Mouse (Mus musculus) cerebellum, adult 9-11 months (tissue): Measurements from ENCODE around the gene Ptprj.

Experiments
- DNase-seq: peaks from one replicate; pipeline ENCODE4 v3.0.0; 2022

Ptprj gene

DNA sequence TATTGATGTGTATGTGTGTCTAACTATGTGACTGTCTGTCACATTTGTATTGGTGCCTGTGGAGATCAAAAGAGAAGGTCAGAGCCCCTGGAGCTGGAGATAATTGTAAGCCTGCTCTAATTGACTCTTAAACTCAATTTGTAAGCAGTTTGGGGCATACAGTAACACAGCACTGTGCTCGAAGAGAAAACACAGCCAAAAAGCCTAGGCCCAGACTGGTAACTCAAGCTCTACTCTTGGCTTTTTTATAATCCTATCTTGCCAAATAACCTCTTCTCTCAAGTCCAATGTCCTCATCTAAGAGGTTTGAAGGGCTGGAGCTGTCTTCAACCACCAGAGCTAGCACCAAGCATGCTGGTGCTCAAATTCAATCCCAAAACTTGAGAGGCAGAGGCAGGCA is 3.5 kb downstream of the Ptprj start:
- no peak for DNase-seq

DNA sequence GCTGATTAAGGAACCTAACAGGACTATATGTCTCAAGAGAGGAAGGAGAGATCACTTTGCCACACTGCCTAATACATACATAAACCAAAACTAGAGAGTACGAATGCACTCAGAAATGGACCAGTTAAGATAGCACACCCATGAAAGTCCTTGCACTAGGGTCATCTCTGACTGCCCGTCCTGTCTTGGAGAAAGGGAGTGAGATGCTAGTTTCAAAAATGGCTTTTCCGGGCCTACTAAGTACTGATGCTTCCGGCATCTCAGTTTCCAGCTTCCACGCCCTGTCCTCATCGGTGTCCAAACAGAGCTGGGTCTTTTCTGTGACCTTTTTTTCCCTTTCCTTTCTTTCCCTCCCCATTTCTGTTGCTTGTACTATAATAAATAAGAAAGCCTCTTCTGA is 4.0 kb downstream of the Ptprj start:
- no peak for DNase-seq

DNA sequence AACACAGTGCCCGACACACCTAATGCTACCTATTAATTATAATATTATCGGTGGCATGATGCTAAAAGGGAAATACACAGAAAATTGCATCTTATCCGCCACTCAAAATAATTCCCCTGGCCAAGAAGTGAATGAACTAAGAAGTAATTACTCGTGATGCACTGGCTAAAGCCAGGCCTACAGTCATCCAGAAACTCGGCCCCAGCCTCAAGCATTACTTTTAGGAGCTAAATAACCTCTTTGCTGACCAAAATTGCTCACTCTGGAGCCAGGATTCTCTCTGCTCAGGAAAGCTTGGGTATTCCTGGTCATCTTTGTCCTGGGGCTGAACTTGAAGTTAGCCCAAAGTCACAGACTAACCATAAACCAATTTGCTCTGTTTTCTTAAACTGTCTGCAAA is 4.7 kb downstream of the Ptprj start:
- DNase-seq = no peak

DNA sequence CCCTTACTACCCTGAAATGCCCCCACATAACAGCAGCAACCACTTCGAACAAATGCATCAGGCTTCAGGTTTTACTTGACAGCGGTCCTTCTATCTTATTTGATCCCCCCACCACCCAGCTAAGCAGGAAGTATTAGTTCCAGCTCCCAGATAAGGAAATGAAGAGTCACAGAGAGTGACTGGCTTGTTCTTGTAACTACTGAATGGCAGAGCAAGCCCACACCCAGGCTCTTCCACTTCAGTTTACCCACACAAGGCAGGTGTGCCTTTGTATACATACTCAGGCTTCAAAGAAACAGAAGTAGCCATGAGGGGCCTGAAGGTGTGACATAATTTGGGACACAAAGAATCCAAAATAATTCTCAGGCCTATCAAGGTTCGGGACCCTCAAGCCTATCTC is 5.3 kb downstream of the Ptprj start:
- no peak for DNase-seq

DNA sequence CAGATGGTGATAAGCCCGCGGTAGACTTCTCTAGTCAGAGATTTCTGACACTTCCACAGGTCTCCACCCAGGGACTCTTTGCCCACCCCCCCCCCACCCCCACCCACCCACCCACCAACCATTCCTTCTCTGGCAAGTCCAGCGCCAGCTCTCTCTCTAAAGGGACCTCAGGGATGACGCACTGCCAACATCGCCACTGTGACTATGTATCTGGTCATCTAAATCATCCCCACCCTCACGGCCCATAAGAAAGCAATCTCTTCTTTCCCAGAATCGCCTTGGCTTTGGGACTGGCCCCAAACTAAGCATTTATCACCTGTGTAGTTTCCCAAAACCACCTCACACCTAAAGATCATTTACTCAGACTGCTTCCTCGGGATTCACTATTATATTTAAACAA is 5.9 kb downstream of the Ptprj start:
- DNase-seq = no peak

DNA sequence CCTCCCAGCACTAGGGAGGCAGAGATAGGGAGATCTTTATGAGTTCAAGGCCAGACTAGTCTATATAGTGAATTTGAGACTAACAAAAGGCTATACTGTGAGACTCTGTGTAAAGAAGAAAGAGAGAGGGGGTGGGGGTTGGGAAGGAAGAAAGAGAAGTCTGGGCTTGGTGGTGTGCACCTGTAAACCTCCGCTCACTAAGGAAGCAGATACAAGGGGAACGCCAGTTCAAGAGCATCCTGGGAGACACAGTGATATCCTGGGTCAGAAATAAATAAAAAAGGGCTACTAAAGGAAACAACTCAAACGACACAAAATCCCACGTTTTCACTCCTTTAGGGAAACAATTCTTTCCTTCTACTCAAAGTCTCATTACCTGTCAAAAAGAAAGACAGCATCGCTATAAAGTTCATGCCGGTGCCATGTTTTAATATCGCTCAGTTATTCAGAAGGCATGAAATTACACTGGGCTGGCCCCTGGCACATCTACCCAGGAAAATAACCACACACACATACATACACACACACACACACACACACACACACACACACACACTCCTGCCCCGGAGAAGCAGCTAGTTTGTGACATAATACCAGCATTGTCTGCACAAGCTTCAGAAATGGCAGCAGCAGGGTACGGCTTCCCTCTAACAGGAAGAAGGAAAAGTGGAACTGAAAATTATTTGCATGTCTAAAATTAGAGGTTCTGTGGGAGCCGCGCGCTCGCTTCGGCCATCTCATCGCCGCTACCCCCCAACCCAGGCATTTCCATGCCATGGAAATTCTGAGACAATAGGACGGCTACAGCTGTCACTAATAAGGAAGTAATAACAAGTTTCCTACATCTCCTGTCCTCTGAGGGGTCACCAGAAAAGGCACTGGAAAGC is 6.6 kb downstream of the Ptprj start:
- DNase-seq = peak; percentile 39

DNA sequence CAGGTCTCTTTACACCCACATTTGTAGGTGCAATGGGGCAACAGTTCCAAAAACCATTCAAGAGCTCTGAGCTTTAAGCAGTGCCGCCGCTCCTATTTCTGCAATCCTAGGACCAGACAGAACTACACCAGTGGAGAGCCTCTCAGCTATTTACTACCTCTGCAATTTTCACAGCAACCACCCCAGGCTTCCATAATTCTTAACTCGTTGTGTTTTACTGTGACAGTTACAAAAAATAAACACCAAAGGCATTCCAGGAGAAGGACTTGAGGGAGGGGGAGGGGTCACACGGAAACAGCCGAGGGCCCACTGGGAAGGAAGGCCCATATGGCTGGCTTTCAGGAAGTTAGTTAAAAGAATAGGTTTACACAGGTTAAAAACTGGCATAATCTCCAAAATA is 8.3 kb downstream of the Ptprj start:
- DNase-seq = no peak

DNA sequence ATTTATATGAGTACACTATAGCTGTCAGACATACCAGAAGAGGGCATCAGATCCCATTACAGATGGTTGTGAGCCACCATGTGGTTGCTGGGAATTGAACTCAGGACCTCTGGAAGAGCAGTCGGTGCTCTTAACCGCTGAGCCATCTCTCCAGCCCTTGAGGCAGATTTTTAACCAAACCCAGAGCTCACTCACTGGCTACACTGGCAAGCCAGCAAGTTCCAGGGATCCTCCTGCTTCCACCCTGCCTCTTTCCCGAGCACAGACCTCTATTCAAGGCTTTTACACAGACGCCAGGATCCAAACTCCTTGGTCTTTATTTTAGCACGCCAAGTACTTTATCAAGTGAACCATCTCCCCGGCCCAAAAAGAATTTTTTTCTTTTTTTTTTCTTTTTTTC is 9.0 kb downstream of the Ptprj start:
- peak; percentile 53 for DNase-seq

DNA sequence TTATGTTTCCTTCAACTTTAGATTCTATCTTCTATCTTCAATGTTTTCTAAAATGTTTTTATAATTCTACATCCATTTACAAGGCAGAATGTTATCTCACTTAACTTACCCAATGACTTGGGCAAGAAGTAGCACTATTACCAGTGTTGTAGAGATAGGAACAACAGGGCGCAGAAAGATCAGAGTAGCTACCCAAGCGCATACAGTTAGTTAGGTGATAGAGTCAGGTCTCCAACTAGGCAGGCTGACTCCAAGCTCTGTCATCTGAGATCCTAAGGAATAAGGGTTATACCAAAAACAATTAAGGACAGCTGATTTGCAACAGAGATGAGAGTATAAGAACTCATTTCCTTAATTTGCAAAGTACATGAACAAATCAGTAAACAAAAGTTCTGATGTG is 9.6 kb downstream of the Ptprj start:
- peak; percentile 24 for DNase-seq

DNA sequence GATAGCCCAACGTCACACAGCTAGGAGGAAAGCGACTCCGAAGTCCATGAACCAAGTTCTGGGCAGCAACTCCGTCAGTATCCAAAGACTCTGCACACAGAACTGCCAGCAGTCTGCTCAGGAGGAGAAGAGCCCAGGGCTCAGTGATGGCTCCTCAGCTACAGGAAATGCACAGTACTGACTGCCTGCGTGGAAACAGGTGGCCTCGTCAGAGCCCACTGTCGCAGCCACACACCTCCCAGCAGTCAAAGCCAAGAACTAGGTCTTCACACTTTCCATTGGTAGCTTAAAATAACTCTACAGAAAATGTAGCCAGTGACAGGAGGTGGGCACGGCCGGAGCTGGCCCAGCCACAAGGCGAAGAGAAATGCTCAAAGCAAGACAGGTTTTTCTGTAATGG is 10.2 kb downstream of the Ptprj start:
- DNase-seq = peak; percentile 96

DNA sequence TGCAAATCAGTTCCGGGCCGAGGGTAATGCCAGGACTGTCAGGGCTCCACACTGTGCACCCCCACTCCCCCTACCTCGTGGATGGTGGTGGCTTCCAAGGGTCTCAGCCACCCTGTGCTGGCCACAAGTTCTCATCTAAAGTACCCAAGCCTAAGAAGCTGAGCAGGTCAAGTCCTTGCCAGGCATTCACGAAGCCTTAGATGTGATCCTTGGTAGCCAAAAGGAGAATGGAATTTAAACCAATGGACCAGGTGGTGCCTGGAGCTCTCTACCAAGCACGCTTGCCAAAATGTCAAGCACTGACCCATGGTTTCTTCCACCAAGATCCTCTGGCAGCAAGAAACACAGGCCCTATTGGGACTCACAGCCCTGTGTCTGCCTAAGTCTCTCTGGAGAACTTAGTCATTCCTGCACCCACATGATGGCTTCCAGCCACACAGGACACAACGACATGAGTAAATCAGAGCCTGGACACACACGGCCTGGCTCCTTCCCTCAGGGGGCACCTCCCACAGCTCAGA is 11.4 kb downstream of the Ptprj start:
- peak; percentile 87 for DNase-seq

DNA sequence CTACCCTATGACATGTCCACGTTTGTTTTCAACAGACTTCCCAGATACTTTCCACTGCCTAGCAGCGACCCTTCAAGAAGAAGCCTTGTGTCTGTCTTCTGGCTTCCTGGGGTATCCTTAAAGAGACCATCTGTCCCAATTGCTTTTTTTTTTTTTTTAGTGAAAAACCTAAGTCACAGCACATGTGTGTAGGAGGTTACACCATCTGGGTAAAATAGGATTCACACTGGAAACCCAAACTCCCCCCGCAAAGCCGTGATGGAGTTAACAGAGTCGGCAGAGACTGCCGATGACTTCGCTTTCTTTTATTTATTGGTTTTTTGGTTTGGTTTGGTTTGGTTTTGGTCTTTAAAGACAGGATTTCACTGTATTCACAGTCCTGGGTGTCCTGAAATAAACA is 12.4 kb downstream of the Ptprj start:
- DNase-seq = no peak

DNA sequence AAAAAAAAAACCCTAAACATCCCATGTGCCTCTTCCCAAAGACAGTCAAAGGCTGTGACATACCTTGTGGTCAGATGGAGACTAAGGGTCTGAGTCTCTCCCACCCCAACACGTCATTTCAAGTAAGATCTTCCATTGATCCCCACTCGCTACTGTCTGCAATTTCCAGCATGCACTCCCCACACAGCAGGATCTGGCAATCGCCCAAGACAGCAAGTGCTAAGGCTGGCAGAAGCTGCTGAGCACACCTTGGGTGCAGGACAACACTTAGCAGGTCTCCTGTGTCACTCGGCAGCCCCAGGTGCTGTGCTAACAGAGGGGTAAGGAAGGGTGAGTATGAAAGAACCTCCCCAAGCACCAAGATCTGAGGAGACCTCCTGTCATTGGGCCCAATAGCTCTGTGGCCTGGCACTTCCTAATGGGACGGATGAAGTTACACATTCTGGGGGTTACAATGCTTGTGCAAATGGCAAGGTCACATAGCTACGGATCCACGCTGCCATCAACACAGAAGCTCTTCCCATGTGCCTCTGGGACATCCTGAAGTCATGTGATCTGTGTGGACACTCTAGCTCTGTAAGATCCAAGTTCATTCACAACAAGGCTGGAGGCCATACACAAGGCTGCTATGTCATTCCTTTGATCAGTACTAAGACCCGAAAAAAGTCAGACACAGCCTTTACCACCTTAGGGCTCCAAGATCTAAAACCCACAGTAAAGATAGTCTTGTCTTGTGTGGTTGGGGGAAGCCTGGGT is 13.5 kb downstream of the Ptprj start:
- peak; percentile 82 for DNase-seq

DNA sequence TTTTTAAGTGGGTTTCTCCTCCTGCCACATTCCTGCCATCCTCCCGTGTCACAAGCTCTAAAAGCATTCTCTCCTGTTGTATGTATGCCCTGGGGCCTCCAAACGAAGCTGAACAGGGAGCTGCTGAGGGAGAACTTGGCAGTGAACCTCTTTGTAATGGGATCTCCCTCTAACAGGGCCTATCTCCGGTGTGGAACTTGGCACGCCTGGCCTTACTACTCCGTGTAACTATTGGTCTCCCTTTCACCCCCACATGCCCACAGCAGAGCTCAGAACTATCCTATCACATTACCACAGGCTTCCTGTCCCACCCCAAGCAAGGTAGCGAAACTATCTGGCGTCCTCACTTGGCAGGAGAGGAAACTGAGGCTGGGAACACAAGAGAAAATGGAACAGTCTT is 14.4 kb downstream of the Ptprj start:
- peak; percentile 68 for DNase-seq

DNA sequence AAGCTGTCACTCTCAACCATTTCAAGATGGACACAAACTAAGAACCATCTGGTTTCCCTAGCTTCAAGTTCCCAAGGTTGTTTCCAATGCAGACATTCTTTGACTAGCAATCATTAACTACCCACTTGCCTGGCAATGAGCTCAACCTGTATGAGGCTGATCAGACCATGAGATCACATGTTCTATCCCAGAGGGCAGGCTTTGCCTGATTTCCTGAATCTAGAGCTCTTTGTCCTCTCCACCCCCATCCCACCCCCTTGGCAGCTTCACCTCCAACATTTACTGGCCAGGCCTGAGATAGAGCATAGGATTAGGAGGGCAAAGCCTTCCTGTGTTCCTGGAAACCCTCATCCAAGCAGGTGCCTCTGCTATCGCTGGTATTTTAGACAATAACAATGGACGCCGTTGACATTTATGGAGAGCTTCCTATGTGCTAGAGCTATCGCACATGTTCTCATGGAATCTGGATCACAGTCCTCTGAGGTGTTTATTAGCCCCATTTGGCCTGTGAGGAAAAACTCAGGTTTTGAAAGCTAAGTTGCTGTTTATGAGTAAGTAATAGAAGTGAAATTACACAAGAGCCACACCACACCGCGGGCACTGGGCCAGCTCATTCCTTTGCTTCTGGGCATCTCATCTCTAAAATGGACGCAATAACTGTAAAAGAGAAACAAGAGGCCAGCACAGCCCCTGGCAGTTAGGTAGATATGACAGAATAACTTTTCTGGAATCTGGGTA is 15.1 kb downstream of the Ptprj start:
- DNase-seq = no peak

DNA sequence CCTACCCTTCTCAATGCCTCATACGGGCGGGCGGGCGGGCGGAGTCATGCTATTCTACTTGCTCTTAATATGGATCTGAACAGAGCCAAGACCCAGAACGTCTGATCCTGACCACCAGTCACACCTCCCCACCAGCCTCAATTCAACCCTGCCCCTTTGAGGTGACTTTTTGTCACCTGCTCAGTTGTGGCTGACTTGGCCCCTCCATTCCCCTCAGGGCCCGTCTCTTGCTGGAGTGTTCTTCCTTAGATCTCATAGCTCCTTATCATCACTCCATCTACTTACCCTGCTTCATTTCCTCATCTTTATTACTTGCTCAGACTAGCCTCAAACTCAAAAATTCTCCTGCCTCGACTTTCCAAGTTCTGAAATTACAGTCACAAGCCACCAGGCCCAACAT is 15.9 kb downstream of the Ptprj start:
- DNase-seq = no peak

DNA sequence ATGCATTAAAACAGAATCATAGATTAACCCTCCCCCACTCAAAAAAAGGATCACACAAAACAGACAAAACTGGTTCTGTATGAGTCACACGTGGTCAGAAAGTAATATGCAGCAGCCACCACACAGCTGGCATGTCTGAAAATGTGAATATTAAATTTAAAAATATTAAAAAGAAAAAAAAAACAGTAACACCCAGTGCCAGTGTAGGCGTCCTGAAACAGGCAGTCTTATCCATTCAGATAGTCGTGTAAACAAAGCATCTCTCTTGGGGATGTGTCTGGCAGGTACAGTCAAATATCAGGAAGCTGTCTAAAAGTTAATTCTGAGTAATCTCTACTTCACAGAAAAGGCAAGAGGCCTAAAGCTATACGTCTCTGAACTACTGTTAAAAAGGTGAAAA is 17.3 kb downstream of the Ptprj start:
- no peak for DNase-seq

DNA sequence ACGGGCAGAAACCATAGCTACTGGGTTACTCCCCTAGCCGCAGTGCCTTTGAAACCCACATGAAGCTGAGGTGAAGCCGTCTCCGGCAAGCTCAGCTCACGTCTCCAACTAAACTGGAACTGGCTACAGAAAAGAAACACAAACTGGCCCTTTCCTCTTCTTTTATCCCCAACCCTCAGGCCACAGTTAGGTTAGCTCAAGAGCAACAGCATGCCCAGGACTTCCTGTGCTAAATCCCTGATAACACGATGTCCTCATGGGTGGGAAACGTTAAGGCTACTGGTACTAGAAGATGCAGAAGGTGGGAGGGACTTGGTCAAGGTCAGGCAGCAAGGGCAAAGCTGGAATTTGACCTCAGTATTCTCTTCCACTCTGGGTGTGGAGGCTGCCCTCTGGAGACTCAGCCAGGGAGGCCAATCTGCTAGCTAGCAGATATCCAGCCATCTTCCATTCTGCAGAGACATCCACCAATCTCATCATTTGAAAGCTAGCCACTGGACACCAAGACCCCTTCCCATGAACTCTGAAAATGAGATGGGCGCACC is 18.2 kb downstream of the Ptprj start:
- DNase-seq = no peak

DNA sequence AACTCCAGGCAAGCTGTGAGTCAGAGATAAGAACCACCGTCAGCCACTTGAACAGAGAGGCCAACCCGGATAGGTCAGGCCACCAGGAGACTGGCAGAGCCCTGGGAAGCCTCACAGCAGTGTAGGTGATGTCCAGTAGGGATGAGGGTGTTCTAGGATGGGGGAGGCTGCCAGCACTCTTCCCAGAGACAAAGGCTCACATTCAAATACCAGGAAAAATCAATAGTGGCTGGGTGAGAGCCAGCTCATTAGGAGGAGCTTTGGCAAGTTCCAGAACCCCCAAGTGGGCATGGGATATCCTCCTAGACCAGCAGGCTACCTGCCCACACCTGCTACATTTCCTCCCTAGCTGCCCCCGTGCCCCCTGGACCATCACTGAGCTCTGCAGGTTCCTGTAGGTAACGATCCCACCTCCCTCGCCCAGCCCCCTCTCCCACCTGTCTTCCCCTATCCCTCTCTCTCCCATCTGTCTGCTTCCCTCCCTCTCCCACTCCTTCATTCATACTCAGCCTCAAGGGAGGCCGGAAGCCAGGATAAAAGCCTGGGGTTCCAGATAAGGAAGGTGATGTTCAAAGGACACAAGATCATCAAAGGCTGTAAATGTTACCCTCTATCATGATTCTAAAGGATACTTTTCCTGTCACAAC is 20.1 kb downstream of the Ptprj start:
- peak; percentile 74 for DNase-seq

DNA sequence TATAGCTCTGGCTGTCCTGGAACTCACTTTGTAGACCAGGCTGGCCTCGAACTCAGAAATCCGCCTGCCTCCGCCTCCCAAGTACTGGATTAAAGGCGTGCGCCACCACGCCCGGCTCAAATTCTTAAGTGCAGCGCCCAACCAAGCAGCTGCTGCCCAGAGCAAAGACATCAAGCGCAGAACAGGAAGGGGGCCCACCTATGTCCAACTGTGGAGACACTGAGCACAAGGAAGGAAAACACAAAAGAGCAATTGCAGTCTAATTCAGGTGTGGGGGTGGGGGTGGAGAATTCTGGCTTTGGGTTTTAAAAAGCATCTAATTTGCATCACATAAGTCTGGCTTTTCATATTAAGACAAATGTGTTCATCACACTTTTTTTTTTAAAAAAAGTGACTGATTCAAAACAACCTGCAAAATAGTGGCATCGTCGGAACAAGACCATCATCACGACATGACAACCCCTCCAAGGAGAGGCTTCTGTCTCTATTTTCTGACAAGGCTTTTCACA is 20.7 kb downstream of the Ptprj start:
- DNase-seq = no peak

DNA sequence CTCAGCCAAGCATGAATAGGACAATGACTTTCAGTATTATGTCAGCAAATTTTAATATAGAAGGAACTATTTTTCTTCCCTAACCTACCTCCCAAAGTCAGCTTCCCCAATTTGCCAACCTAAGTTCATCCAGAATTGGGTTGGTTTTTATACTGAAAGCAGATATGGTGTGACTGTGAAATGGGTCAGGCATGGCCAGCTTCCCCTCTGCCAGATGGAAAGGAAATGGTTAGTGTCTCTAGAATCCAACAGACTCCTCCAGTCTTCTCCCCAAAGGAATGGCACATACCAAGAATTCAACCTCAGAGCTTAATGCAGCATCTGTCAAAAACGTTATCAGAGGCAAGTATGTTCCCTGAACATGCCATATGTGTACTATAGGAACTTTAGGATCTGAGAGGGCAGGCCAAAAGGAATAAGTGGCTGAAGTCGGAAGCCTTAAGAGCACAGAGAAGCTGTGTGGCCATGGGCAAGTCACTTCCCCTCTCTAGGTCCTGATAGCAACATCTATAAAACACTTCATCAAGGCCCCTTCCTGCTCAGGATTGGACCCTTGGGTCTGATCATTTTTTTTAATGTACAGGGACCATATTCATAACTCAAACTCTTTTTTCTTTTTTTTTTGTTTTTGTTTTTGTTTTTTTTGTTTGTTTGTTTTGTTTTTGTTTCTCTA is 21.3 kb downstream of the Ptprj start:
- DNase-seq = no peak

DNA sequence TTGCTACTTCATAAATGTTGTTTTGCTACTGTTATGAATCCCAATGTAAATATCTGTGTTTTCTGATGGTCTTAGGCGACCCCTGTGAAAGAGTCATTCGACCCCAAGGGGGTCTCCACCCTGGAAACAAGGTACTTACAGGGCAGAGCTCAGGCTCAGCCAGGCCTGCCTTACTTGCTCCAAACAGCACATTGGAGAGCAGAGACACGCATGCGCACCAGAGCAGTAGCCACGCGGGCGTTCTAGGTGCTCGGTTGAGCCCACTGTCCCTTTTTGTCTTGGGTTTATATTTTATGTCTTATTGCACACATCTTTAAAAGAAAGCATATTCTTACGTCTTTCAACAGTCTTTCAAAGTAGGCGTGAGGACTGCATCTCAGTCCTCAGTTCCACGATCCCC is 22.1 kb downstream of the Ptprj start:
- DNase-seq = no peak
